Mouse (Mus musculus) liver (tissue): ENCODE results near the gene Srp72.

Source experiments
- DNase-seq: peaks from one replicate; pipeline ENCODE4 v3.0.0-alpha.2; 2020; ENCODE audit warnings: mixed read lengths

Srp72 gene

DNA sequence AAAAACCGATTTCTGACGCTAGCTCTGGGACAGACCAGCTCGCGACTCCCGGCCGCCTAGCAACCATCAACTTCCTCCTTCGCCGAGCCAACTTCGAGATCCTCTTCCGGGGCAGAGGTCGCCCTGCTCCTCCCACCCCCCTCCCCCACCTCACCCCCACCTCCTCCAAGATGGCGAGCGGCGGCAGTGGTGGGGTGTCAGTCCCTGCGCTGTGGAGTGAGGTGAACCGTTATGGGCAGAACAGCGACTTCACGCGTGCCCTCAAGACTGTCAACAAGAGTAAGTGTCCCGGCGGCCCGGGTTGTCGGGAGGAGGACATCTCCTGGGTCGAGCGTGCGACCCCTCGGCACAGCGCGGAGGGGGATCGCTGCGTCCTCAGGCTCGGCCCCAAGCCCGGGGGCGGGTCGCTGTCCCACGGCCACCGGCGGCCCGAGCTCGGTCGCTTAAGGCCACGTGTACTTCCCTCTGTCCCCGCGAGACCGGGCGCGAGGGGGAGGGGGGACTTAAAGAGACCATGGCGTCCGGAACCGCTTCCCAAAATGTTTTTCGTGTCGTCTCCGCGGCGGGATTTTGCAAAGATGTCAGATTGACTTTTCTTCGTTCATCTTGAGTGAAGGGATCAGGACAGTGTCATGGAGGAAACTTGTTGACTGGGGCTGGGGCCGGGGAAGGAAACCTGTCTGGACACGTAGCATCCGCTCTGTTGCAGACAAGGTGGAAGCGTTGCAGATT lies at the start of gene Srp72:
TSS of gene Srp72 (plus strand) at position 130 of the 732 bp plus-strand sequence.
- peak; percentile 86 for DNase-seq

DNA sequence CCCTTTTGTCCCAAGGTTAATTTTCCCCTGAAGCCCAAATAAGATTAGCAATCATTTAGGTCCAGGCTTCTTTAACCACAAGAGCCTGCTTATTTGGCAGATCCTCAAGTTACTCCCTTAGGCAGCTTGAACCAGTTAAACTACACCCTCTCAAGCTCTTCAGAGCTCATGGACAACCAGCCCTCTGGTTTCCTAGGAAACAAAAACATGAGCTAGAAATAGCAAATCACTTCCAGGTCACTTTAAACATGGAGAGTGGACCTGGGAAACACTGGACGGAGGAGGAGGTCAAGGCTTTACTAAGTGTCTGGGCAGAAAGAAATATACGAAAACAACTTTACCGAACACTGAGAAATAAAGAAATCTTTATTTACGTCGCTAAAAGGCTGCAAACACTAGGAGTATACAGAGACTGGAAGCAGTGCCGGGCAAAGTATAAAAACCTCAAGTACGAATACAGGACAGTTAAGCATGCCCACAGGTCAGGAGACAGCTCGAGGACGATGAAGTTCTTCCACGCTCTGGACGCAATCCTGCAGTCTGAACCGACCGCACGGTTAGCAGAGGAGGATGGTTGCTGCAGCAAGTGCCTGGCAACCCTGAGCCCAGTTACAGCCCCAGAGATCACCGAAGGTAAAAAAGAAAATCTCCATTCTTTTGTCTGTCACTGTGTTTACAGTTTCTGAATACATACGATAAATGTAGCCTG lies 46.2 kb upstream of the Srp72 start:
- DNase-seq, result no peak

DNA sequence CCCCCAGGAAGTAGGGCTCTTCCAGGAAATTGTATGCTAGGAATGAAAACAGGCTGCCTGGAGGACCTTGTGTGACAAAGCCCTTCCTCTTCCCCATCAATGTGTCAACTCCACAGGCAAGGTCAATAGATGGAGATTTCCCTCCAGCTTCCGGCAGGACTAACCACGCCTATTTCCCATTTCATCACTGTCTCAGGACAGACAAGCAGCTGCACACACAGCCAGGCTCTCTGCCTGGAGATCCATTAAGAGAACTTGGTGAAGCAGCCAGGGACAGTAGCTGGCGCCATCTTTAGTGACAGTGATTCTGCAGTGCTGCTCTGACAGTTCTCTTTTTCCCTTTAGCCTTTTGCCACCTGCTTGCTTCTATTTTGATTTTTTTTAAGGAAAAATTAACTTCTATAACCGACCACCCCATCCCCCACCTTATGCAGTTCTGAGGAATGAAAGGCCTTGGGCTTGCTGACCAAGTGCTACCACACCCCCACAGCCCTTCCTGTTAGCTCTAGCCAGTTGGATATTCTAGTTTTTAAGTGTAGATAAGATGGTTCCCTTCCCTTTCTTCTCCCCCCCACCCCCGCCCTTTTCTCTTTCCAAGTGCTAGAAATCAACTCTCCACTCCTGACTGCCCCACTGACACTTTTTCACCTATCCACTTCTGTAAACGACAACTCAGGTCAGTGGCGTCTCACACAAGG lies 45.2 kb upstream of the Srp72 start:
- DNase-seq, result peak; percentile 24

DNA sequence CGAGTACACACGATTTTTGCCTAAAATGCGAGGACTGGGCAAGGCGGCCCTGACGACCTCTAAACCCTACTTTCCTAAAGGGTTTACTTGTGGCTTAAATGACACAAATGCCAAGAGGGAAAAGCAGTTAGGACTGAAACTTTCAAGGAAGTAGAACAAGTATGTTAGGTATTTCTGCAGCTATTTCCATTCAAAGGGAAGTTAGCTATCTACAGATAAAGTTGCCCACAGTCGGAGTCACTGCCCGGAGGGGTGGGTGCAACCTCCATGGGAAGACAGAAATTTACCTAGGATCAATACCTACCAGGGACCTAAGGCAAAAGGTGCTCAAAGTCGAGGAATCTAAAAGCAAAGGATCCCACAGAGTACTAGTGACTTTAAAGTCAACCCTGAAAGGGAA lies 34.8 kb upstream of the Srp72 start:
- no peak for DNase-seq

DNA sequence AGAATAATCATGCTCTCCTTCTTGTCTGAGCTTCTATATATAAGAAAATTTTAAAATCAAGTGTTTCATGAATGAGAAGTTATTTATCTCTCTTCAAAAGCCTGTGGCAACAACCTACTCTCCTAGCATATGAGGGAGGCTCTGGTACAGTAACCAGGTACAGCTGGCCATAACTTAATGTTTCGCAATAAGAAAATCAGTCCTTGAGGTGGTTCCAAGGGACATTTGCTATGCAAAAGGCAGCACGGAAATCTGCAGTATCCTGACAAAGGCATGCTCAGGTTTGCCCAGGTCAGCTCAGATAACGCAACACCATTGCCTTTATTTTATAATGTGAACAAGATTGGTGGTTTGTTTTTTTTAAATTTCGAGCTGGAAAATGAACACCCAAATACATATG lies 32.5 kb upstream of the Srp72 start:
- DNase-seq, result no peak

DNA sequence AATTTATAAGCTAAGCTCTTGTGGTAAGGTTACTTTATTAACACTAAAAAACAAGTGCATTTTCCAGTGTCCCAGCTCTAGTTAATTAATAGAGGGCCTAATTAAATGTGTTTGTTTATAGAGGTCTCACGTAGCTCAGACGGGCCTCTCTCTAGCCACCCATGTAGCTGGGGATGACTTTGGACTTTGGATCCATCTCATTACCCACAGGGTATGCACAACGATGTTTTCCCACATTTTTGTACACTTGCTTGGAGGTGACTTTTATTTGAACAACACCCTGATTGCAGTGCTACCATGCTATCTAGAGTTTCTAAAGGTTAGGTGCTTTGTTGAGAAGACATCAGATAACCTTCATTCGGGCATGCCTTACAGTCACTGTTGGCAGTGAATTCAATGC lies 32.0 kb upstream of the Srp72 start:
- DNase-seq, result no peak

DNA sequence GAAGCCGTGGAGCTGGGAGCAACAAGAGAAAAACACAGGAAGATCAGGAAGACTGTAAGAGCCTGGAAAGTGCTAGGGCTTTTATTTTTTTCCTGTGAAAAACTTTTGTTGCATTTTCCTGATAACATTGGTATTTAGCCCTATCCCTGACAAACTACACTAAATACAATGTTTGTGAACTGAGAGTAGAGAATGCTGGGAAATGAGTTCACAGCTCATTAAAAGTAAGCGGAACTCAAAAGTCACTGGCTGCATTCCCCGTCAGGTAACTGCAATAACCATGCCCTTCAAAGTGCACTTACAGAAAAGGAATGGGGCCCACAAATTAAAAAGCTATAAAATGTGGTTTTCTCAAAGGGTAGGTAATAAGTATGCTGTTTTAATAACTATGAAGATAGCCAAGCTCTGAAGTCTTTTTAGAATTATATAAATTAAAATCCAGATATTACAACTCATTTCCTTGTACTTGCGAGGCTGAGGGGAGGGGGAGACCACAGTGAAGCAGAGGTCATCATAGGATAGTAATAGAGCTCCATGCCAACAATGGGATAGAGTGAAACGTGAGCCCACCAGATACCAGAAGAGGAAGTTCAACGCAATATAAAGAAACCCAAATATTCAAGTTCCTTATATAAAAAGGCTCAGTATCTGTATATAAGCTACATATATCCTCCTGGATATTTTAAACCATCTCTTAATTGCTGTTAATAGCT lies 29.4 kb upstream of the Srp72 start:
- DNase-seq, result no peak

DNA sequence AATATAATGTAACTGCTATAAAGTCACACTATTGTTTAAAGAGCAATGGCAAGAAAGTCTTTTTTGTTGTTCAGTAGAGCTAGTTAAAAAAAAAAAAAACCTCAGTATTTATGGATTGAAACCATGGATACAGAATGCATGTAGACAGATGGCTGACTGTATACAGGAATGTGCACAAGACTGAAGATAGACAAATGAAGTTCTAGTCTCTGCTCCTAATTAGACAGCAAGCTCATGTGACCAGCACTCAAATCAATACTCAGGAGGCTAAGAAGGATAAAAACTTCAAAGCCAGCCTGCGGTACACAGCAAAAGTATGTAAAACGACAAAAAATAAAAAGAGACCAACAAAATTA lies 28.8 kb upstream of the Srp72 start:
- no peak for DNase-seq

DNA sequence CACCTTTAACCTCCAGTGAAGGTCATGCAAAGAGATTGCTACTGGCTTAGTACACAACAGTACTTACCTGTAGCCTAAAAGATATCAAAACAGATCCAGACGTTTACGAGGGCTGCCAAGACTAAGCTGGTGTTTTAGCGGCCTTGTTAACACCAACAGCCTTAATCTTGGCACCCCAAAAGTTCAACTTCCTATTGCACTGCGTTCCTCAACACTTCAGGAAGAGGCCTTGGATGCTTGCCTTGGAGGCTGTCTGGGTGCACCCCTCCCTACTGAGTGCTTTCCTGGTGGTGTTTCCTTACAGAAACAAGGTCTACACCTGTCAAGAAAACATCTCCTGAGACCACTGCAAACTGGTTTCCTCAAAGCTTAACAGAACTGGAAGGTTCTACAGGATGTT lies 27.3 kb upstream of the Srp72 start:
- DNase-seq, result no peak

DNA sequence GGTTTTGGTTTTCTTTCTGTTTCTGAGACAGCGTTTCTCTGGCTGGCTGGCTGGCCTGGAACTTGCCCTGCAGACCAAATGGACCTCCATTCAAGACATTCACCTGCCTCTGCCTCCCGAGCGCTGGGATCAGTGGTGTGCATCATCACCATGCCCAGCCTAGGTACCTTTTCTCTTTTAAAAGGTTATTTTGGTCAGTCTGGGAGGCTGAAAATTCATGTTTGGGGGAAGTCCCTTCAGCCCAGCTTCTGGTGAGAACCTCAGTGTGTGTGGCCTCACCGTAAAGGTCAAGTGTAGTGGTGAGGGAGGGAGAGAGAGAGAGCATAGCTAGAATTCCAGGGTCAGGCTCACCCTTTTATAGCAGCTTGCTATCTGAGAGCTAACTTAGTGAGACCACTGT lies 26.7 kb upstream of the Srp72 start:
- no peak for DNase-seq

DNA sequence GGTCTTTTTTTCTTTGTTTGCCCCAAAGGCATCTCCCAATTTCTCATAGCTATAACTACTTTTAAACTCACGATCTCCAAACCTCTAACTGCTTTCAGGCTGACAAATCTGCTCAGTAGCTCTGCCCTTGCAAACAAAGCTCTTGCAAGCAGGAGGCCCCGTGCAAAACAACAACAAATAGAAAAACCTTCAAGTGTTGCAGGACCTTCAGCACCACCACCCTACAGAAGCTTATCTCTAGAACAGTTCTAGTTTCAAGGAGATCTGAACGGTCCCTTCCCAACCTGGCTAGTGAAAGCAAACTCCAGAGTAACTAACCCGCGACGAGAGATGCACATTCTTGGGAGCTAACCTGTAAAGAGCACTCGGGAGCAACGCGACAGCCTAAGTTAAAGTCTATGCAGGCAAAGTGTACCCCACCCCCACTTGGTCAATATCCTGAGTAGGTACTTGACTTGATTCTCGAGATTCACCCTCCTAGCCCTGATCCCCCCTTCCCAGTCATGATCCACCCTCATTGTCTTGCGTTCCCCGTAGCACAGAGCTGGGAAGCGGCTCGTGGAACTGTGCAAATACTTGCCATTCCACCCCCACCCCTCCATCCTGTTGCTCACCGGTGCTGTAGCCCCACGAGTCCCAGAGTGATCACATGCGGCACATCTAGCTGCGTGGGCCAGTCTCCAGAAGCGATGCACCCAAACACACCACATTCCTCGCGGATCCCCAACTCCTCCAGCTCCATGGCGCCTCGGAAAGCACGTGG lies 24.0 kb upstream of the Srp72 start:
- DNase-seq, result no peak

DNA sequence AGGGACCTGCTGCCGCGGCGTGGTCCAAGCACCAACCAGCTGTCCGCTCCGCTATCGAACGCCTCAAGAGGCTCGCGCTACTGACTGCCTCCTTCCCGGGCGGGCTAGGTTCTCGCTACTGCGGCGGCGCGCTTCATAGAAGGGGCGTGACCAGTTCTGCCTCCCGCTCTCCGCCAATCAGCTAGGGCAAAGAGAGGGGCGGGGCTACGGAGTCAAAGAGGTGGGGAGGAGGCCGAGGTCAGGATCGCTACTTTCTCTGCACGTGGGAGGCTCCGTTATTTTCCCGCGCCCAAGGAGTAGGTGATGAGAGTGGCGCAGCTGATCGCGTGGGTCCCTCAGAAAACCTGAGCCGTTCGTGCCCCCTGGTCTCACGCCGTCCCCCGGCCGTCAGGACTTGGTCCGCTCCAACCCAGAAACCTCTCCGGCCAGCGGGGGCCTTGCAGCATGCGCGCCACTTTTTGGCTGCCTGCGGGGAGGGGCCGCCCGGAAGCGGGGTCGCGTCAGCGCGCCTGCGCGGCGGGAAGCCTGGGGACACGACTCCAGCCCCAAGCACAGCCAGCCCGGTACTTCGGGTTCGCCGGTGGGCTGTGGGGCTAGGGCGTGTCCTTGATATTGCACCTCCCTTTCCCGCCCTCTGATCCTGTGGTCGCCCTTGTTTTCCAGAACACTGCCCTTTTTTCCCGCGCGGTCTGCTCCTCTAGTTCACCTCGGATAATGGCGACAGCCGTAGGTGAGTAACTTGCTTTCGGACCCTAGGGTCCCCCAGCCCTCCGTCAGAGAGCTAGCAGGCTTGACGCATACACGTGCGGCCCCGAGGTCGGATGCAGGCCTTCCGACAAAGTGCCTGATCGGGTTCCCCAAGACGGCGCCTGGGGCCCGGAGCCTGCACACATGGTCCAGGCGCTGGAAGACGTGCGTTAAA lies 23.1 kb upstream of the Srp72 start, which contains the start of the genes Paics and Ppat:
TSS of gene Paics (plus strand) at position 202 of the 922 bp plus-strand sequence.
TSS of gene Ppat (minus strand) at position 473 of the 922 bp plus-strand sequence.
- peak; percentile 99 for DNase-seq

DNA sequence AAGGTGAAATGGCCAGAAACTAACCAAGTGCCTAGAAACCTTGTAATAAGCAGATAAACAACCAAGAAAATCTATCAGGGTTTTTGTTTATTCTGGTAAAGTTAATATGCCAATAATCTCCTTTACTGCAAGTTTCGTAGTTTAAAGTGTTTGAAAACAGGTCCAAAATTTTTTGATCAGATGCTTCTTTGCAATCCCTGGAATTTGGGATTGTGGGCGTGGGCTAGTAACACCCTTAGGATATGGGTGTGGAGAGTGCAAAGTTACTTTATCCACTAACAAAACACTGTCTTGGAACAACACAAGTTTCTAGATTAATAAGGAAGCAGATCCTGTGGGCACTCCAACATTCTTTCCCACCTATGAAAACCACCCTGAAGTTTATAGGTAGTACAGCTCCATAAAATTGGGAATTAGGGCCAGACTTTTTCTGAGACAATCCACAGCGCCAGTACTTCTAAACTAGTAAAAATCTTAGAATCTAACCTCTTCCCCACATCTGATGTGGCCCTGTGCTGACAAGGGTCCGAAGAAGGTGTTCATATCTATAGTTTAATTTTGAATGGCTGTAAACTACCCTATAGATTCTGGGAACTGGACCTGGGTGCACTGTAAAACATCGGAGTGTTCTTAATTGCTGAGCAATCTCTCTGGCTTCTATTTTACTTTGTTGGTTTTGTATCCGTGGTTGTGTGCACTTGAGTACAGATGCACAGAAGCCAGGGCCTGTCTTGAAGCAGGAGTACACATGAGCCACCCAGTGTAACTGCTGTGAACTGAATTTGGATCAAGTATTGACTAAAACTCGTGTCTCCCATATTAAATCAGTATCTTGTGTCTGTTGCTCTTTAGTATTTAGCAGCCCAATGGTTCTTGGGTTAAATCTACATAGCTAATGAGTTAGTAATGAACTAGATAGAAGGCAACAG lies 22.1 kb upstream of the Srp72 start:
- peak; percentile 12 for DNase-seq

DNA sequence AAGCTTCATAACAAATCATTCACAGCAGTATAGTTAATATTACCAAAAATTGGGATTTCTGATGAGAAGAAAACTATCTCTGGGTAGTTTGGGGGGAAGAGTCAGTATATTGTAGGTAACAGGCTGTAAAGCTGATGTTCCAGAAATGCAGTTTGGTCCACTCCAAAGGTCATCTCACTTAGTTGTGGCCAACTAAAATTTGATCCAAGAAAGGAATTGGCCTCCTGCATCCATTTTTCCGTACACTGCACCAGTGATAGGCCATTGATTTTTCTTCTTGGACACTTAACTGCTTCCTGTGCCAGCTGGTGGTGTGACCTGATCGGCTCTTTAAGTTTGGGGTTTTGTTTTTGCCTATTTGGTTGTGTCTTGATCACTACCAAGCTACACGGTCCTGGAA lies 20.7 kb upstream of the Srp72 start:
- DNase-seq, result no peak

DNA sequence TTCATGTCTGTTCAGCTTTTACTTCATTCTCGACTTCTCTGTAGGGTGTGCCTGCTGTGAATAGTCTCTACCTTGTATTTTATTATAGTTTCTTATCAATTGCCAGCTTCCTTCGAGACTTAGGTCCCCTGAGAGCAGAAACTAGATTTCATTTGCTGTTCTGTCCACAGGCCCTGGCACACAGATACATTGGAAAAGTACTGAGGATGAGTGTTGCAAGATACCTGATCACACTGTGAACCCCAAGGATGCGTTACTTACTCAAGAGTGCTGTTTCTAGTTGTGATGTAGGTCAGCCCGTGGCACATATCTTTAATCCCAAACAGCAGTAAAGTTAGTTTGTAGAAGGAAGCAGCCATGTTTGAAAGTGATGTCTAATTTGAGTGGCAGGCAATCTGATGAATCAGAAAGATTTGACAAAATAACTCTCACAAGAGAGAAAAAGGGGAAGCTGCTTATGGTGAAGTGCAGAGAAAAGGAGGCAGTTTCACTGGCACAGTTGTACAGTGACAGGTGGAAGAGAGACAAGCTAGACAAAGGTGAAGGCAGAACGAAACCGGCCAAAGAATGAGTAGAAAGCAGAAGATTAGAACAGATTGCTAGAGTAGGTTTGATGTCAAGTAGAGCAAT lies 20.1 kb upstream of the Srp72 start:
- no peak for DNase-seq

DNA sequence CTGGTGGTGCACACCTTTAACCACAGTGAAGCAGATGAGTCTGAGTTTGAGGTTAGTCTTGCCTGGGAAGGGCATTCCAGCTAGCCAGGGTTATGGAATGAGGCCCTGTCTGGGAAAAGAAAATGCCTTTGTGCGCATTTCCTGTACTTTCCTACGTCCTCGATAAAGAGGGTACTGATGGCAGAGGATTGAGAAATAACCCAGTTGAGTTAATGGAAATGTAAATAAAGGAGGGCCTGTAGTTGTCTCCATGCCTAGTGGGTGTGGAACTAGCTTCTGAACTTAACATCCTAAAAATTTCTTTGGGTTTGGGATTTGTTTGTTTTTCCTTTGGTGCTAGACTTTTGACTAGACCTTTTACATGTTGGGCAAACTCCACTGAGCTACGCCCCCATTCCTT lies 19.0 kb upstream of the Srp72 start:
- DNase-seq, result no peak

DNA sequence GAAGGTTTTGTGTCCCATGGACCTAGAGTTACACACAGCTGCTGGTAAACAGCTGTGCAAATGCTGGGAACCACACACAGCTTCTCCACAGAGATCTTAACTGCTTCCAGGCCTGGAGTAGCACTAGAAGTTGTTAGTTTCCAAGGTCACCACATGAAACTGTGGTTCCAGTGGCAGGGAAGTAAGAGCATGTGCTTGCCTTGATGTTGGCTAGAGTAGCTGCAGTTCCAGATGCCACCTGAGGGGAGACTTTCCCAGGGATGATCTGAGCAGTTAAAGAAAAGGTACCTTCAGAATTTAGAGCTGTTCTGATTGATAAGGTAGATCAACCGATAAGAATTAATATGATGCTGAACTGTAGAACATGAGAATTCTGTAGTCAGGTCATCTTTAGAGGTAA lies 16.5 kb upstream of the Srp72 start:
- DNase-seq, result no peak

DNA sequence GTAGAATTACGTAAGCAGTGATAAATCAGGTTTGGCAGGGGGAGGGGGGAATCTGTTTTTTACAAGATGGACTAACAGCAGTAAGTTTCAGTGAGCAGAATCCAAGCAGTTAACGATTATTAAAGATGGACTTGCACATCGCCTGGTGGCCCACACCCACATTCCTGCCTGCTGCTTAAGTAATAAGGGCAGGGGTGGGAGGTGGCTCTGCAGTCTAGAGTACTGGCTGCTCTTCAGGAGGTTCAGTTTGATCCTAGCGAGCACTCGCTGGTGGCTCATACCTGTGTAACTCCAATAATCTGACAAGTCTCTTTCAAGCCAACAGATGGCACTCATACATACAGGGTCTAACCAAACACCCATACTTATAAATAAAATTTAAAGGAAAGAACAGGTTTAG lies 14.9 kb upstream of the Srp72 start:
- DNase-seq, result no peak

DNA sequence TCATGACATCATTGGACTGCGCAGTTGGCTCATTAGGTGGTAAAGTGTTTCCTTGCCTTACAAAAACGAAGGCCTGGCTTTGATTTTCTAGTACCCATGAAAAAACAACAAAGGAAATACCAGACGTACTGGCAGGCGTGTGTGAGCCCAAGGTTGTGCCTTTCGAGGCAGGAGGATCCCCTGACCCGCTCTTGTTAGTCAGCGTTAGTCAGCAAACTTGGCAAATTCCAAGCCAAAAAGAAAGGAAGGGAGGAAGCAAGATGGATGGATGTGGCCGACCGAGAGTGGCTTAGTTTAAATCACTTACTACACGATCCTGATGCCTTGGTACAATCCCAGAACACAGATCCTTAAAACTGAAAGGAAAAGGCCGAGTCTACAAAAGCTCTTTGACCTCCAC lies 11.9 kb upstream of the Srp72 start:
- DNase-seq, result no peak

DNA sequence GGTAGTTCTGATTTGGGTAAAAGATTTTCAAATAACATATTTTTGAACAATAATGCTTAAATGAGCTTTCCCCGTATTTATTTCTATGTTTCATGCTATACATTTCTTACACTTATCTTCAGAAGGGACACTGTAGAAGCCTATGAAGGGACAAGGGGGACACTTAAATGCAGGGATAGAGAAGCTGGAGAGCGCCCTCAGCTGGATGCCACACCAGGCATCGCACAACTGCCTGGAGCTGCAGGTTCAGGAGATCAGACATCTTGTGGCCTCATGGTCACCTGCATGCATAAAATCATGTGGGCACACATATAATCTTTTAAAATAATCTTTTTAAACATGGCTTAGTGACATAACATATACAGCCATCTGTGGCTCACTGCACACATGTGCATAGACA lies 9.8 kb upstream of the Srp72 start:
- DNase-seq, result no peak
